10 mouse cellular contexts compared by ENCODE assay signal in the genomic region with DNA sequence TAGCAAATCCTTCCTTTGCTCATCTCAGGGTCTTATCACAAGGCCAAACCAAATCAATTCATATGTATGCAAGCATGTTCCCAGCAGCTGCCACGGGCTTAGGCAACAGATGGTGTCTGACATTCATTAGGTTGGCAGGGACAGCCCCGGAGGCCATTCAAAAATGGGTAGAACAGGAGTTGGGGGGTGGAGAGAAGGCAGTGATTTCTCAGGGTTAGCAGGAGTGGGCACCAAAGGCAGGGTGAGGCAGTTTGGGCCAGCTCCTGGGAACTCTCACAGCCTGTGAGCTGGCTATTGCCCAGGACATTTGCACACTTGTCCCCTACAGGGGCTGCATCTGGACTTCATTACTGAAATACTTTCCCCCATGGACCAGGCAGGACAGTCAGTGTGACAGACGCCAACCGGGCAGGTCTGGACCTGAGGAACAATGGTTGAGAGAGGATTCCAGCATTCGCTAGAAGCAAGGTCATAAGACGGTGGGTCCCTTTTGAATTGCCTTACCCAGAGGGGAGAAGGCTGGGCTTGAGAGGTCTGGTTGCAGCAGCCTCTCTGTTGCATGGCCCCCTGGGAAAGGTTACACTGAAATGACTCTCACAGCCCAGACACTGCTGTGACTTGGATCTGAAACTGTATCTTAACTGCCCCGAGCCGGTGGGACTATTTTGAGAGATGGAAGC. TPM values are rescaled to one million over a fixed set of nuclear protein-coding genes. Genes with fewer than 3 reads are reported as not detected.
DNase-seq lines count a peak whose midpoint lies in the region; ATAC-seq and TF ChIP-seq lines count a peak whose summit lies in the region.
"Had no signal": no experiment of that assay in that cellular context is flagged by ENCODE, and none has a peak within 500 bp of the region (broad histone marks: within the 10 kb centered on the region; RNA-seq: fewer than 3 reads in every experiment).

No protein-coding gene starts in this region.

- no peak overlapping the region for H3K27ac ChIP-seq in kidney, embryonic 14.5 days (ENCODE audit: low read depth, low read length)
- H3K27ac ChIP-seq in hindbrain, postnatal 0 days, result peak overlapping the region; percentile 59
- H3K27ac ChIP-seq: kidney, embryonic 15.5 days had no signal

- WGBS in kidney, embryonic 14.5 days, result 69% methylated on average over 8 of the region's 8 CpGs
- WGBS in hindbrain, postnatal 0 days, result 16% methylated on average over 8 of the region's 8 CpGs

- H3K9me3 ChIP-seq in kidney, embryonic 14.5 days (ENCODE audit: control insufficient read depth, low read length), result no peaks in the 10 kb centered on the region
- no peaks in the 10 kb centered on the region for H3K9me3 ChIP-seq in hindbrain, postnatal 0 days (ENCODE audit: low read length)
- H3K9me3 ChIP-seq: kidney, embryonic 15.5 days had no signal

- peak; percentile 7 for DNase-seq in kidney, postnatal 14 days
- peak; percentile 29 for DNase-seq in embryo, embryonic 9.5 days (ENCODE audit: extremely low spot score)
- peak; percentile 79 for DNase-seq in hindbrain, postnatal 0 days (ENCODE audit: low spot score)
- peak; percentile 88 for DNase-seq in retina, postnatal 1 day
- DNase-seq in adrenal gland, postnatal 4 days (ENCODE audit: low spot score in 2 of 2), result no peak
- DNase-seq in right cerebral cortex, postnatal 14 days, result no peak
- DNase-seq in Muller cell, postnatal 12 days (ENCODE audit: inconsistent ontology term), result no peak

- no peak overlapping the region for H3K4me3 ChIP-seq in kidney, embryonic 14.5 days (ENCODE audit: low read length)
- no peak overlapping the region for H3K4me3 ChIP-seq in hindbrain, postnatal 0 days (ENCODE audit: low read length)
- H3K4me3 ChIP-seq: kidney, embryonic 15.5 days had no signal

- no peak for TF ChIP-seq CTCF in hindbrain, postnatal 0 days (IDR thresholded peaks at IDR 0.05; ENCODE audit: low read depth)

- H3K27me3 ChIP-seq in kidney, embryonic 14.5 days (ENCODE audit: control insufficient read depth, insufficient read depth, low read length), result no peaks in the 10 kb centered on the region
- no peaks in the 10 kb centered on the region for H3K27me3 ChIP-seq in hindbrain, postnatal 0 days (ENCODE audit: insufficient read depth, low read length)
- H3K27me3 ChIP-seq: kidney, embryonic 15.5 days had no signal

- no peak overlapping the region for H3K9ac ChIP-seq in kidney, embryonic 14.5 days (ENCODE audit: low read depth, low read length)
- no peak overlapping the region for H3K9ac ChIP-seq in hindbrain, postnatal 0 days (replicated peaks; ENCODE audit: low read length)
- H3K9ac ChIP-seq: kidney, embryonic 15.5 days had no signal

- no peak overlapping the region for H3K4me2 ChIP-seq in kidney, embryonic 14.5 days (replicated peaks; ENCODE audit: low read depth, low read length)
- no peak overlapping the region for H3K4me2 ChIP-seq in hindbrain, postnatal 0 days (ENCODE audit: low read depth, low read length)
- H3K4me2 ChIP-seq: kidney, embryonic 15.5 days had no signal

- H3K4me1 ChIP-seq in kidney, embryonic 14.5 days (ENCODE audit: control insufficient read depth, insufficient read depth, low read length), result no peaks in the 10 kb centered on the region
- 0 out of 2 replicates have a peak, but pooled peaks cover 4% of the 10 kb centered on the region for H3K4me1 ChIP-seq in hindbrain, postnatal 0 days (ENCODE audit: insufficient read depth, low read length)

- ATAC-seq in kidney, embryonic 14.5 days (ENCODE audit: low FRiP score, low TSS enrichment), result no peak
- peak; percentile 76 for ATAC-seq in hindbrain, postnatal 0 days
- ATAC-seq: lung, postnatal 0 days had no signal

- no peaks in the 10 kb centered on the region for H3K36me3 ChIP-seq in kidney, embryonic 14.5 days (ENCODE audit: control insufficient read depth, insufficient read depth, low read length)
- H3K36me3 ChIP-seq in hindbrain, postnatal 0 days (ENCODE audit: insufficient read depth, low read length), result no peaks in the 10 kb centered on the region
- H3K36me3 ChIP-seq: kidney, embryonic 15.5 days had no signal

RNA-seq across cellular contexts. Expression of gene Tmem177, which starts 10.3 kb away (rescaled TPM):
- polyA plus RNA-seq in kidney, embryonic 14.5 days (2014; fragmentation: Nextera tagmentation; extraction: Ambion mirVana), result 4.6 and 7.4 TPM in 2 replicates
- 6.8 and 10.8 TPM in 2 replicates for total RNA-seq in hindbrain, postnatal 0 days (2014; rRNA removed)
- polyA plus RNA-seq in hindbrain, postnatal 0 days (2015; fragmentation: Nextera tagmentation; extraction: Ambion mirVana), result 4.2 and 4.5 TPM in 2 replicates
- 10 to 100 TPM in 1 of 2 experiments, 1 to 10 TPM in 1; 9.7 to 10.1 TPM for total RNA-seq in adrenal gland, postnatal 4 days (2021)

Comparison
In these comparisons a context has a peak if more than half of its experiments do, and no peak if none do; other contexts are left out.
1. DNase-seq: peak in kidney, postnatal 14 days (single experiment), embryo, embryonic 9.5 days (single experiment), hindbrain, postnatal 0 days (single experiment) and retina, postnatal 1 day (single experiment); none in adrenal gland, postnatal 4 days (0 of 2), right cerebral cortex, postnatal 14 days (single experiment) and Muller cell, postnatal 12 days (single experiment).